Mouse (Mus musculus): ENCODE data around the gene Nampt.

Gene Nampt

DNA sequence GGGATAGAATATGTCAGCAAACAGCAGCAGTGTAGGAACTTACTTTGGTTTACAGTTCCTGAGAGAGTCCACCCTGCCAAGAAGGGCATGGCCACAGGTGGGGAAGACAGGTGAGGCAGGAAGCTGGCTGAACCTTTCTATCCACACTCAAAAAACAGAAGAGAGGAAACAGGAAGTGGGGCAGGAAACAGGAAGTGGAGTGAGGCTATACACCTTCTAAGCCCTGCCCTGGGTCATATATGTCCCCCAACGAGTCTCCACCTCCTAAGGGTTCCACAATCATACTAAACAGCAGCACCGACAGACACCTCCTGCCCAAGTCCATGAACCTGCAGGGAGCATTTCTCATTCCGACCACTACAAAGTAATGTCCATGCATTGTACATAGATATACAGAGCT lies 81.7 kb downstream of the Nampt start:
- DNase-seq (ENCODE audit: low spot score), result no peak

Data from embryo, embryonic 10.5 days (tissue).